Mouse (Mus musculus): Measurements from ENCODE around the gene Mtg2.

Gene Mtg2

GRCm38 (mm10) chr2:180053001-180053400 lies 17.4 kb upstream of the Mtg2 start:
- DNase-seq: no peak

- no peak for DNase-seq
Observed at GRCm38 (mm10) chr2:180063338-180064131, 6.9 kb upstream of the Mtg2 start.

GRCm38 (mm10) chr2:180069770-180070480 lies 463 bp upstream of the Mtg2 start:
- DNase-seq: no peak

GRCm38 (mm10) chr2:180071671-180072070 lies 1.3 kb downstream of the Mtg2 start:
- peak; percentile 28 for DNase-seq

DNA sequence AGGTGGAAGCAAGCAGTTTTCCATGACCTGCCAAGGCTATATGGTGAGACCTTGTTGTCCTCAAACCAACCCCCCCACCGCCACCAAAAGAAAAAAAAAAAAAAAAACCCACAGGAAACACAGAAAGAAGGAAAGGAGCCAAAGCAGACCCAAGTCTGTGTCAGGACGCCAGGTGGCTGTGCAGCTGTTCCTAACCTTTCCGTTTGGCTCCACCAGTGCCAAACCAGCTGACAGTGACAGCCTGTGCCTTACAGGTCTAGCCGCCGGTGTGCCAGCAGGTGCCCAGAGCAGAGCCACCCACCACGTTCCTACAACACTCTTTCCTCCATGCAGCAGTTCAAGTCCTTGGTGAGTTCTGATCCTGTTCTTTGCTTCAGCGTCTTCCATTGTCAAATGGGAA lies 2.5 kb downstream of the Mtg2 start:
- DNase-seq: no peak

- no peak for DNase-seq
Observed at GRCm38 (mm10) chr2:180077622-180078021, 7.2 kb downstream of the Mtg2 start.

DNA sequence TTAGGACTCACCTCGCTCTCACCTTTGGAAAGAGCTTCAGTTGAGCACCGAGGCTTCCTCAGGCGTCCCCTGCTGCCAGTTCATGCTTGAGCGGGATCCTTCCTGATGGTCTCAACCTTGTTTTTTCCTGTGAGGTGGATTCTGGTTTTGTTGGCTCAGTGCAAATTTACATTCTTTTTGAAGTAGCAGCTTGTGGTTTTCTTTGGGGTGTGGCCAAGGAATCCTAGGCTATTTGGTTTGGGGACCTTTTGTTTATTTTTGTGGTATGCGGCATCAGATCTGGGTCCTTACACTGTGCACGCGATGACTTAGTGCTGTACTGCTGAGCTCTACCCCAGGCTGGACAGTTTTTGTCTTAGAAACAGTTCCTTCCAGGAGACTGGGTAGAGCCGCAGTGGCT lies 10.3 kb downstream of the Mtg2 start:
- no peak for DNase-seq

- DNase-seq: no peak
Observed at GRCm38 (mm10) chr2:180083063-180083462, 12.7 kb downstream of the Mtg2 start.

DNA sequence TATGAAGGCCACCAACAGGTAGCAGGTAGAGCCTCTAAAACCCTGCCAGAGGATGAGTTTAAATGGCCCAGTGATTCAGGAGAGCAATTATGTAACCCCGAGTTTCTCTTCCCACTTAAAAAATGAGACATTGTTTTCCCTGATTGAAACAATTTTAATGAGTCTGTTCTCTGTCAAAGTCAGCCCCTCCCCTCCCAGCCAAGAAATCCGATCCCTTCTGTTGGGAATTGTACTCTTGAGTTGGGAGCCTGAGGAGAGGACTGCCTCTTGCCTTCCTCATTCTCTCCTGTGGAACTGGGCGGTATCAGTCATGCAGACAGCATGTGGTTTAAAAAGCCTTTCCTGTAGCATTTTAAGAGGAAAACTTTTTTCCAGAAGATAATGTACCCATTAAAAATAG lies 14.2 kb downstream of the Mtg2 start:
- no peak for DNase-seq

- no peak for DNase-seq
Observed at GRCm38 (mm10) chr2:180085926-180086636, 15.7 kb downstream of the Mtg2 start.

DNA sequence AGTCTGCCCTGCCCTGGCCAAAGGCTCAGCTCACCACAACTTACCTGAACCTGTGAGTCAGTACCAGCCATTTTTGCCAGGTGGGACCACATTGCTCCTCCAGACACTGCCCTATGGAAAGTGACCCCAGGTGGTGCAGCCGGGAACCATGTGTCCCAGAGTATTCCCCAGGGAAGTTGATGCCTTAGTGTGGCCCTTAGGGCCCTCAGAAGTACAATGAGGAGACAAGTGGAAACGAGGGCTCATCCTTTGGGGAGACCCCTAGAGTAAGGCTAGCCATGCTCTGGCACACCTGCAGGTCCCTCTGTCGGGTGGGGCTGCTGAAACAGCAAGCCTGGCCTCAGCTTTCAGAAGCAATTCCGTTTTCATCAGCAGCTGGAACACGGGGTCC lies 16.2 kb downstream of the Mtg2 start:
- peak; percentile 7 for DNase-seq

GRCm38 (mm10) chr2:180087472-180087871 lies 17.1 kb downstream of the Mtg2 start:
- no peak for DNase-seq

GRCm38 (mm10) chr2:180090285-180090684 lies 19.9 kb downstream of the Mtg2 start:
- no peak for DNase-seq

- DNase-seq: no peak
Observed at GRCm38 (mm10) chr2:180095711-180096110, 25.3 kb downstream of the Mtg2 start.

- no peak for DNase-seq
Observed at GRCm38 (mm10) chr2:180097585-180097984, 27.2 kb downstream of the Mtg2 start.

DNA sequence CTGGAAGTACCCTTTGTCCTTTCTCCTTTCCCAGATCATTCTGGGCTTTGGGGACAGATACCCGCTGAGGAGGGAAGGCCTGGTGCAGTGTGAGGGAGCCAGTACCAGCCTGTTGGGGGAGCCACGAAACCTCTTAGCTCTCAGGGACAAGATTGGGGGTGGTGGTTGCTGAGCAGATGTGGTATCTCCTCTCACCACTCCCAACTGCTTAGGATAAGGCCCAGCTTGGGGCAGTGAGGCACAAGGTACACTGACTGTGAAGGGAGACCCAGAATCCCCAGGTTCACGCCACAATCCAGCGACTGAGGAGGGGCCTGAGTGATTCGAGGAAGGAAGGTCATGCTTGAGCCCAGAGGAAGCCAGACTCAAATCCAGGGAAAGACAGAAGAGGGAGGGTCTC lies 27.8 kb downstream of the Mtg2 start:
- DNase-seq: no peak

DNA sequence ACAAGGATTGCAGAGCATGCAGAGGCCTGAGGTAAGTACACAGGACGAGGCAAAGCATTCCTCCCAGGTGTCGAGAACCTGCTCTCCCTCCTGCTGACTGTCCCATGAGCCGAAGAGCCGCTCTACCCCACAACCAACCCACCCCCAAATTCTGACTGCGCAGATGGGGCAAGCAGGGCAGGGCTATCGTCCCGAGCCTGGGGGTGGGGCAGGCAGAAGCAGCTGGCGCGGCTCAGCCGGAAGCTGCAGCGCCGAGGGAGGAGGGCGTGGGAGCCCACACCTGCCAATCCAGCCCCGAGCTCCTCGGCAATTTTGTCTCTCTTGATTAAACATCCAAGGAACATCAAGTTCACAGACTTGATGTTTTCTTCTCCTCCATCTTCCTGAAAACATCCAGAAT lies 29.1 kb downstream of the Mtg2 start:
- DNase-seq: no peak

- DNase-seq: peak; percentile 55
Observed at GRCm38 (mm10) chr2:180103151-180103977, 33.0 kb downstream of the Mtg2 start.

DNA sequence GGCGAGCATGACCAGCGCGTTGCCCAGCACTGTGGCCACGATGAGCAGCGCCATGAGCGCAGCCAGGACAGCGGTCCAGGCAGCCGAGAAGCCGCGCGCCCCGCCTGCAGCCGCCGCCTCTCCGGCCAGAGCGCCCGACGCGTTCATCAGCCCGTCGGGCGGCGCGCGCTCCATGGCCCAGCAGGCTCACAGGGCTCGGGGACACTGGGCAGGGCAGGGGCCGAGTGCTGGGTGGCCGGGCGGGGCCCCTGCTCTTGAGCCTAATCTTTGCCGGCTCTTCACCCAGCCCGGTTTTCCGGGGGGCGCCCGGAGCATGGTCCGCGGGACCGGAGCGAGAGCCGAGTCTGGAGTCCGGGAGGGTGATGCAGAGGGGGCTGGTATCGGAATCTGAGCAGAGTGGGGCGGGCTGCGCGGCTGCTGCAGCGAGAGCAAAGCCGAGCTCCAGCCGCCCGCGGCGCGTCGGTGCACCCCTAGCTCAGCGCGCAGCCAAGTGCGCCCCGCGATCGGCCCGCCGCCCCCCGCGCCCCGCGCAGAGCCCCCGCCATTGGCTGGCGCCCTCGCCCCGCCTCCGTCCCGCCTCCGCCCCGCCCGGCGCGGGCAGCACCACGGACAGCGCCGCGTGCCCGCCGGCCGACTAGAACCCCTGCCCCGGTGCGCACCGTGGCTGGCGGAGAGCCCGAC lies 33.7 kb downstream of the Mtg2 start, which contains the start of gene Hrh3:
Gene Hrh3, minus strand, starts transcription at position 511 of the 681 bp plus-strand sequence.
- DNase-seq: peak; percentile 84

DNA sequence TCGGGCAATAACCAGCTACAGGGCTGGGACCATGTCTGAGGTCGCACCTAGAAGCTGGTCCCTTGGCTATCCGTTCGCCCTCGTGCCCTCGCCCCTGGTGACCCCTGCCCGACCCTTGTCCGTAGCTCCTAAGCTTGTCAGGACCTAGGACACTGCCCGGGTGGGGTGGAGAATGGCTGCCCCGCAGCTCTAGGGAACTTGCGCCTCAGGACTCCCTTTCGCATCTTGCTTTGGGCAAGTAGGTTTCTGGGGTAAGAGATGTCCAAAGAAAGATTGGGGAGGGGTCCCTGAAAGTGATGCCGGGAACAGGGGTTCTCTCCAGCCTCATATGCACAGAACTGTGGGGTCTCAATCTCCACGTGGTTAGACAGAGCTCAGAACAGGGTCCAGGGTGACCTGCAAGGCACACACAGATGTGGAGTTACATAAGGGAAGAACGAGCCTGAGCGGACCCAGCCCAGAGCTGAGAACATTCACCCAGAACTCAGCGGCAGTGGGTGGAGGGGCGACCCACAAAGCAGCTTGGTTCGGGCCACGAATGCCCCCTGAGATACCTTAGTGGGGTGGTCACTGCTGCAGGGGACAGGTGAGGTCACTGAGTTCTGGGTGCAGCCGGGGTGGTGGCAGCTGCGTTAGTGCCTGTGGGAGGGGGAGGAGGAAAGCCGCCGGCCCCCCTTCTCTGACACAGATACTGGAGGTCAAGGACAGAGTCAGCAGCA lies 34.4 kb downstream of the Mtg2 start:
- peak; percentile 64 for DNase-seq

DNA sequence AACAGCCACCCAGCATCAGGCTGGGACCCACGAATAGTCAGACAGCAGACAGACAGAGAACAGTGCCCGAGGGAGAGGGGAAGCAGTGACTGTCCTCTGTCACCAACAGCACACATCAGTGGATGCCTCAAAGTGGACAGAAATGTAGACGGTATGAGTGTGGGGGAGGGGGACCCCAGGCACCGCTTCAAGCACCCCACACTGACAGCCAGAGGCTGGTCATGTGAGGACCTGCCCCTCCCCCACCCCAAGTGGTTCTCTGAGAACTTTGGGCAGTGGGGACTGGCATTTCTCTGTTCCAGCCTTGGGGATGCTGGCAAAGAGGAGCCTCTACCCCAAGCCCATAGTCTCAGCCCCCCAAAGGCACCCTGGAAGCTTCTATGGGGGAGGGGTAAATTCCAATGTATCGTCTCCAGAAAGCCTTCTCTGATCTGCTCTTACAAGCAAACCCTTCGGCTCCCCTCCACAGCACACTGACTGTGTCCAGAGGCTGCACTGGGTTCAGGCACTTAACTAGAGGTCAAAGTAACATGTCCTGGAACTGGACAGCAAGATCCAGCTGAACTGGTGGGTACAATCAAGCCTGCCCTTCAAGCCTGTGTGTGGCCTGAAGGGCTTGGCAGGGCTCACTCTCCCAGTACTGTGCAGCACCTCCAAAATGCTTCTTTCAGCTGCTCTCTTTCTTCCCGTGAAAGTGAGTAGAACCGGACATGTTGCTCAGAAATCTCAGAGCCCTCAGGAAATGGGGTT lies 35.2 kb downstream of the Mtg2 start:
- peak; percentile 72 for DNase-seq
